Mouse (Mus musculus): ENCODE data around the gene Ip6k3.

Ip6k3 gene

GRCm38 (mm10) chr17:27167545-27167944, at the start of gene Ip6k3:
Gene Ip6k3, minus strand, starts transcription at chr17:27167795.
- DNase-seq (ENCODE audit: low spot score): no peak

- DNase-seq (ENCODE audit: low spot score): peak; percentile 45
Observed at GRCm38 (mm10) chr17:27212768-27213525, 45.4 kb upstream of the Ip6k3 start.

- no peak for DNase-seq (ENCODE audit: low spot score)
Observed at GRCm38 (mm10) chr17:27212006-27212405, 44.4 kb upstream of the Ip6k3 start.

GRCm38 (mm10) chr17:27207113-27207707, 39.6 kb upstream of the Ip6k3 start:
- DNase-seq (ENCODE audit: low spot score): no peak

GRCm38 (mm10) chr17:27204075-27204909, 36.7 kb upstream of the Ip6k3 start, which contains the start of gene Lemd2:
Gene Lemd2, minus strand, starts transcription at chr17:27204469.
- DNase-seq (ENCODE audit: low spot score): peak; percentile 95

- DNase-seq (ENCODE audit: low spot score): no peak
Observed at GRCm38 (mm10) chr17:27203358-27204074, 35.9 kb upstream of the Ip6k3 start.

GRCm38 (mm10) chr17:27202919-27203357, 35.3 kb upstream of the Ip6k3 start:
- DNase-seq (ENCODE audit: low spot score): no peak

GRCm38 (mm10) chr17:27201981-27202380, 34.4 kb upstream of the Ip6k3 start:
- no peak for DNase-seq (ENCODE audit: low spot score)

GRCm38 (mm10) chr17:27200801-27201200, 33.2 kb upstream of the Ip6k3 start:
- DNase-seq (ENCODE audit: low spot score): no peak

GRCm38 (mm10) chr17:27199864-27200263, 32.3 kb upstream of the Ip6k3 start:
- DNase-seq (ENCODE audit: low spot score): no peak

GRCm38 (mm10) chr17:27199205-27199604, 31.6 kb upstream of the Ip6k3 start:
- no peak for DNase-seq (ENCODE audit: low spot score)

GRCm38 (mm10) chr17:27196206-27196605, 28.6 kb upstream of the Ip6k3 start:
- no peak for DNase-seq (ENCODE audit: low spot score)

GRCm38 (mm10) chr17:27194258-27195185, 26.9 kb upstream of the Ip6k3 start:
- DNase-seq (ENCODE audit: low spot score): no peak

GRCm38 (mm10) chr17:27191804-27192203, 24.2 kb upstream of the Ip6k3 start:
- no peak for DNase-seq (ENCODE audit: low spot score)

GRCm38 (mm10) chr17:27191189-27191588, 23.6 kb upstream of the Ip6k3 start:
- DNase-seq (ENCODE audit: low spot score): no peak

- DNase-seq (ENCODE audit: low spot score): peak; percentile 66
Observed at GRCm38 (mm10) chr17:27189640-27190216, 22.1 kb upstream of the Ip6k3 start.

- DNase-seq (ENCODE audit: low spot score): no peak
Observed at GRCm38 (mm10) chr17:27188883-27189282, 21.3 kb upstream of the Ip6k3 start.

- DNase-seq (ENCODE audit: low spot score): no peak
Observed at GRCm38 (mm10) chr17:27187059-27187458, 19.5 kb upstream of the Ip6k3 start.

GRCm38 (mm10) chr17:27186068-27186467, 18.5 kb upstream of the Ip6k3 start:
- DNase-seq (ENCODE audit: low spot score): no peak

GRCm38 (mm10) chr17:27183667-27184292, 16.2 kb upstream of the Ip6k3 start:
- no peak for DNase-seq (ENCODE audit: low spot score)
